Mouse (Mus musculus) erythroblast, embryonic 14.5 days (primary cell): ENCODE data around the gene Accs.

Source experiments
- GATA1 ChIP-seq: IDR thresholded peaks from 2 replicates; pipeline ENCODE4 v1.6.1; 2012; ENCODE audit warnings: low read length, inconsistent platforms, mixed read lengths
- TAL1 ChIP-seq: IDR thresholded peaks from 3 replicates; pipeline ENCODE4 v1.6.1; 2012; ENCODE audit warnings: low read length, inconsistent platforms, mixed read lengths

- TF ChIP-seq TAL1 (no peak), GATA1 (no peak)
Observed at GRCm38 (mm10) chr2:93797162-93797795, 52.5 kb downstream of the Accs start.
